Mouse (Mus musculus) c-Kit-positive CD71-positive TER-119-negative erythroid progenitor cells, embryonic 14.5 days (primary cell): ENCODE measurements around the gene Mapk6.
A peak's percentile ranks its signal among the peaks of the same experiment; 100 is the strongest.
"Not testable (repeated sequence)": the region's sequence is repeated elsewhere in the genome, so short reads cannot be mapped to it uniquely, and the experiment has no call there.

Source experiments
- DNase-seq: peaks from one replicate; pipeline ENCODE4 v3.0.0-alpha.2; 2013; ENCODE audit warnings: low read depth

Mapk6 gene

GRCm38 (mm10) chr9:75382825-75383224, 27.0 kb downstream of the Mapk6 start:
- DNase-seq, result no peak

DNA sequence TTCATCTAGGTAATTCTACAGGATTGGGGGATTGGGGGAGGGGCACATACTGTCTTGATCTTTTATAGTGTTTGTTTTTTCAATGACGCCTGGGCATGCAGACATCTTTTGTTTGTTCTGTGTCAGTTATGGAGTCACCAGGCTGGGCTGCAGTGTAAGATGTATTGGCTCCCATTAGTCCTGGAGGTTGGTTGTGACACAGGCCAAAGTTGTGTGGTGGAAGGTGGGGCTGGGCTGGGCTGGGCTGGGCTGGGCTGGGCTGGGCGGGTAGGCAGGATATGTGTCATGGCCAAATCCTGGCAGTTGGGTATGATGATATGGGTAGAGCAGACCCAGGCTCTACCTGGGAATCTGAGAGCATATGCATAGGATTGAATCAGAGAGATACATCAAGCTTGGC, 31.0 kb downstream of the Mapk6 start:
- no peak for DNase-seq

DNA sequence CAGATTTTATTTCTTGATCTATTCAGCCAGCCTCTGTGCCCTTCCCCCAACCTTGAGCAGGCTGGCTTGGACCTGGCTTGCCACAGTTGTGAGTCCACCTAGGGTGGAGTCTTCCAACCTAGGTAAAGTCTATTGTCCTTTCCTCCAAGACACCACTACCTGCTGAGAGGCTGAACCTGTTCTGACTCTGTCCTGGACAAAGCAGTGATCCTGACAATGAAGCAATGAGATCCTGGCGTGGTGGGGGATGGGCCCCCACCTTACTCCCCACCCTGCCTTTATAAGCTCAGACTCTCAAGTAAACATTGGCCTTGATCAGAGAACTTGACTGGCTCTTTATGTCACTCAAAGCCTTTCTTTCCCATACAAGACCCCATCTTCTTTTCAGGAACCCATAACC, 33.4 kb downstream of the Mapk6 start:
- no peak for DNase-seq

DNA sequence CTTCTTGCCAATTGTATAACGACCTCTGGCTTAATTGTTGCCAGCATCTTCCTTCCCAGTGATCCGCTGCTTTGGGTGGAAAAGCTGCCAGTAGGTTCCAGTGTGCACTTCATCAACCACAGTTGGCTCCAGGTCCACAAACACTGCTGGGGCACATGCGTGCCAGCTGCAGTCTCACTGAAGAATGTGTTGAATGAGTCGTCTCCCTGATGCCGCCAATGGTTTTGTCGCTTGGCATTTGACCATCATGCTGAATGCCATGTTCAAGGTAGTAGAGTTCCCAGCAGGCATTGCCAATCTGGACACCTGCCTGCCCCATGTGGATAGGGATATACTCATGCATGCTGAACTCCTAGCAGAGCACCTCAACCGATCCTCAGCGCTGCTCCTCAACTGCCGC, 34.2 kb downstream of the Mapk6 start:
- no peak for DNase-seq

DNA sequence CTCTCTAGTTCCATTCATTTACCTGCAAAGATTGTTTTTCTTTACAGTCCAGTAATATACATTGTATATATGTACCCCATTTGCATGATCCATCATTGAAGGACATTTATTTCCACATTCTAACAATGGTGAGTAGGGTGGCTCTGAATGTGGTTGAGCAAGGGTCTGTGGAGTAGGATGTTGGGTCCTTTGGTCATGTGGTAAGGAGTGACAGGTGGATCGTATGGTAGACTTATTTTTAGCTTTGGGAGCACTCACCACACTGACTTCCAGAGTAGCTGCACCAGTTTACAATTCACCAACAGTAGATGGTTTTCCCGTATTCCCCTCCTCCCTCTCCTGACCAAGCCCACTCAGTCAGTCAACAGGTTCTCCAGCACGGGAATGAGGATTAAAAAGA, 41.0 kb downstream of the Mapk6 start:
- no peak for DNase-seq

GRCm38 (mm10) chr9:75366191-75366590, 43.6 kb downstream of the Mapk6 start:
- DNase-seq, result no peak

GRCm38 (mm10) chr9:75365195-75365594, 44.6 kb downstream of the Mapk6 start:
- no peak for DNase-seq

GRCm38 (mm10) chr9:75363702-75364101, 46.1 kb downstream of the Mapk6 start:
- not testable (repeated sequence) for DNase-seq

DNA sequence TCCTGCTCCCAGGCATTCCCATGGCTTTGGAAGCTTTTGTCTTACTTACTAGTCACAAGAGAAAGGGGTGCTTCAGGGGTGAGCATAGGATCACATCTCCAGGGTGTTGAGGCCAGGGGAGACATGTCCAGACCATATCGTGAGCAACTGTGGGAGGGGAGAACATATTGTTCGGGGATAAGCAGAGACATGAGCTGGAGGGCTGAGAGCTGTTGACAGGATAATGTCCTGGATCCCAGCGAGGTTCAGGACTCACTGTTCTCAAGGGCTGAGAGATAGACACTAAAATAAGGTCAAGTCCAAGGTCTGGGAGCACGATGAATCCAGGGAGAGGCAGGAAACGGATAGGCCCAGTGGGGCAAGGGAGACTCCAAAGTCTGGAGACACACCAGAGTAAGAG, 46.8 kb downstream of the Mapk6 start:
- DNase-seq, result no peak

- no peak for DNase-seq
Measured at GRCm38 (mm10) chr9:75362201-75362600, 47.6 kb downstream of the Mapk6 start.

DNA sequence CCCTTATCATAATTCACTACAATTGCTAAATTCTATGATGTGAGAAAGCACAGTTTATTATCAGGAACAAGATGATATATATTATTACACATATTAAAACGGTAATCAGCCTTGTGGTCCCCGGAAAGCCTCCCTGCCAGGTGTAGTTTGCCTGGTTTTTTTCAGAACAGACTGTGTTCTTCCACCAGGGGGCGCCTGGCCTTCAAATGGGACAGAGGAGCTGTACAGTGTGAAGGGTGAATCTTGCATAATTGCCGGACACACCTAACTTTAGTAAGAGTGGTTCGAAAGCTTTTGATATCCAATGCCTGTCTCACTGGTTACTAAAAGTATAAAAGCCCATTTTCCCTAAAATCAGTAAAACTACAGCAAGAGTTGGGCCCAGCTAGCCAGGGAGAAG, 48.1 kb downstream of the Mapk6 start:
- peak; percentile 64 for DNase-seq

DNA sequence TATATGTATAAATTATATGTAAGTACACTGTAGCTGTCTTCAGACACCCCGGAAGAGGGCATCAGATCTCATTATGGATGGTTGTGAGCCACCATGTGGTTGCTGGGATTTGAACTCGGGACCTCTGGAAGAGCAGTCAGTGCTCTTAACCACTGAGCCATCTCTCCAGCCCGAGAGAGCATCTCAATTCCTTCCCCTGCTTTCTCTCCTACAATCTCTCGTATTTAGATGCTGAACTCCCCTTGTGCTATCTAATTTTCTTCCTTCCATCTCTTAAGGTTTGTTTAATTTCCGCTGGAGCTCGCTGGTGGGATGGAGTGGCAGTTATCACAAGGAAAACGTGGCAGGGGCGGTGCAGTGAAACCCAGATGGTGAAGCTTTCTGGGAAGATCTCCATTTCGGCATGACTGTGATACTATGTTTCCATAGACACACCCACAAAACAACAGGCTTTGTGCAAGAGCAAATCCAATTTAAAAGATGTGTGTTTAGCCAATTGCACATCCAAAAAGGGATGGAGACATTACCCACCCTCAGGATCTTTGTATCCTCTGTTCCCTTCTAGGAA, 52.6 kb downstream of the Mapk6 start:
- no peak for DNase-seq

GRCm38 (mm10) chr9:75355783-75356182, 54.0 kb downstream of the Mapk6 start:
- peak; percentile 41 for DNase-seq

DNA sequence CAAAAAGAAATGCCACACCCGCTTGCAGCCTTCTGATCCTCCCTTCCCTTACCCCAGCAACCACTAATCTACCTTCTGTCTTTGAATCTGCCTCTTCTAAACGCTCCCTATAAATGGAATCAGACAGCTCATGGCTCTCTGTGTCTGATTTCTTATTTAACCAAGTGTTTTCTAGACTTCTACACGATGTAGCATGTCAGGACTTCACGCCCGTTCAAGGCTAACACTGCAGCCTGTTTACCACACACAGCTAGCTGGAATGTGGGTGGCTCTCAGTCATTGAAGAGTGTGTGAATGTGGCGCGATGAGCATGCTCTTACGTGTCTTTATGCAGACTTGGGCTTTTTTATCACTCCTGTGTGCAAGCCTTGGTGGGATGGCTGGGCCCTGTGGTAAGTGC, 56.7 kb downstream of the Mapk6 start:
- DNase-seq, result no peak

- DNase-seq, result no peak
Measured at GRCm38 (mm10) chr9:75348641-75349040, 61.2 kb downstream of the Mapk6 start.

DNA sequence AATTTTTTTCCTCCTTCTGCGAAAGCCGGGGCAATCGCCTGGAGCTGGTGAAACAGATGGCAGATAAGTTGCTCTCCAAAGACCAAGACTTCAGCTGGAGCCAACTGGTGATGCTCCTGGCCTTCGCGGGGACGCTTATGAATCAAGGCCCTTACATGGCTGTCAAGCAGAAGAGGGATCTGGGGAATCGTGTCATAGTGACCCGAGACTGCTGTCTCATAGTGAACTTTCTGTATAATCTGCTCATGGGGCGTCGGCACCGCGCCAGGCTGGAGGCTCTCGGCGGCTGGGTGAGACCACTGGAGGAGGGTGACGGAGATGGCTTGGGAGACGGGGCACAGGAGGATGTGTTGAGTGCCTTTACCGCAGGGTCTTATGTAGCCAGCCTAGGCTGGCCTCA, 61.7 kb downstream of the Mapk6 start:
- no peak for DNase-seq

DNA sequence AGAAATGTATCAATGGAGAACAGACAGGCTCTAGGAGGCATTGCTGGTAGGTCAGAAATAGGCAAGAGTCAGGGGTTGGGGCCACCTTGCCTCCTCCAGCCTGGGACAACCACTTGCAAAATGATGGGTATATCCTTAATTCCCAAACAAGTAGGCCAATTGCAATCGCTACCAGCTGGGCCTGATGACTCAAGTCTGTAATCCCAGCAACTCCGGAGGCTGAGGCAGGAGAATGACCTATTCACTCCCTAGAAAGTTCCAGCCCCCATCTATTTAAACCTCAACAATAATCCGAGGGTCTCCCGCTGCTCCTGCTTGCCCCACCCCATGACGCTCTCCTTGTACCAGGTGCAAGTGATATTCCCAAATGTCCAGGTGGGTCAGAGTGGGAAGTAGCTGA, 62.3 kb downstream of the Mapk6 start, which contains the start of gene Bcl2l10:
Gene Bcl2l10 (plus strand): TSS at position 301 of the 400 bp plus-strand sequence.
- DNase-seq, result no peak

GRCm38 (mm10) chr9:75342433-75342832, 67.4 kb downstream of the Mapk6 start:
- no peak for DNase-seq

DNA sequence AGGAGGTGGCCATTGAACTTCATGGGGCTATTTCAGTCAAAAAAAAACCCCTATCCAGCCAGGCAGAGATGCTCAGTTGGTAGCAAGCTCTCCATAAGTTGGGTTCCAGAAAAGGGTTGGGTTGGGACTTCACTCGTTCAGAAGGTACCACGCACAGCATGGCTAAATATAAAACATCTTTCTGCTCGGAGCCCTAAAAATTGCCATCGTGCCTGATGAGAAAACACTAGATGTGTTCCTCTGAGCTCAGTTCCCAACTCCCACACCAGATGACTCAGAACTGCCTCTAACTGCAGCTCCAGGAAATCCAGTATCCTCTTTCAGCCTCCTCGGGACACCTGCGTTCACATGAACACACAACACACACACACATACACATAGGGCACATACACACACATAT, 71.8 kb downstream of the Mapk6 start:
- no peak for DNase-seq

GRCm38 (mm10) chr9:75334440-75334839, 75.4 kb downstream of the Mapk6 start:
- no peak for DNase-seq

DNA sequence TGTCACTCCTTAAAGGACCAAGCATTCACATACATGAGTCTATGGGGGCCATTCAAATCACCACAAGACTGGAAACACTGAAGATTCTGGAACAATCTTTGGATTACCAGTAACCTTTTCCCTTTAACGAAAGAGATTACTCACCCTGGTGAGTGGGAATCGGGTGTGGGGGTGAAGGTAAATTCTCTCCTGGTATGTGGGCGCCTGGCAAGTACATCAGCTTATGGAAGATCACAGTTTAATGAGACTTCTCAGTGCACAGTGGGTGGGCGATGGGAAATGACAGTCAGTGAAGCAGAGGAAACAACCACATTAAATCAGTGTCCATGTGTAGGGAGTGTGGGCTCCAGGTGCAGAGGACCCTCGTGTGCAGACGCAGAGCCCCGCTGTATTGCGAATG, 79.0 kb downstream of the Mapk6 start:
- no peak for DNase-seq

GRCm38 (mm10) chr9:75328047-75328446, 81.8 kb downstream of the Mapk6 start:
- no peak for DNase-seq

GRCm38 (mm10) chr9:75322099-75322885, 87.5 kb downstream of the Mapk6 start:
- no peak for DNase-seq

DNA sequence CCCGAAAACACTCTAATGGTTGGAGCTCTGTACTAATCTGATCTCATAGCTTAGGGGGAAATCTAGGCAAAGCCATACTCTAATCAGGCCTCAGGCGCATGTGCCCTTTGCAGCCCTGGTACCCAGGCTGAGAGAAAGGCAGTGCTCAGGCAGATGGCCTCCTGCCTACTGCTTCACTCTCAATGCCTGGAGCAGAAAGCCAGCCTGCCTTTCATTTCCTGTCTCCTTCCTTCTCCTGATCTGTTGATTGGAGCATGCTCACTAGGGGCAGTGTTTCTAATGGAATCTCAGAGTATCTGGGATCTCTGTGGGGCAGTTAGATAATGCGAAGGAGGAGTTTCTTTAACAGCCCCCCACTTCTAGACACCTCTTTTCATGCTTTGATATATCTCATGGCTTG, 90.4 kb downstream of the Mapk6 start:
- no peak for DNase-seq
